Mouse (Mus musculus) neutrophil, adult 5-6 weeks (primary cell): ENCODE measurements at regions not wholly inside any gene's neighbourhood (a gene's known extent, or its start where the extent isn't known, plus 50 kb on each side); places are given as distances from the start of the nearest gene placed in this dataset.

Source experiments
- ATAC-seq: fragments of 151-379, 151-347 bp; 2 replicates; pipeline ENCODE4 v1.8.0; 2017; ENCODE audit warnings: mild to moderate bottlenecking, moderate TSS enrichment; ENCODE audit not compliant: insufficient number of reproducible peaks, poor library complexity, low FRiP score, severe bottlenecking; ENCODE audit errors: extremely low read depth

GRCm38 (mm10) chr10:44615586-44615985, 87.3 kb upstream of the Prdm1 start:
- ATAC-seq, result no peak

GRCm38 (mm10) chr10:44612571-44612970, 84.3 kb upstream of the Prdm1 start:
- no peak for ATAC-seq

DNA sequence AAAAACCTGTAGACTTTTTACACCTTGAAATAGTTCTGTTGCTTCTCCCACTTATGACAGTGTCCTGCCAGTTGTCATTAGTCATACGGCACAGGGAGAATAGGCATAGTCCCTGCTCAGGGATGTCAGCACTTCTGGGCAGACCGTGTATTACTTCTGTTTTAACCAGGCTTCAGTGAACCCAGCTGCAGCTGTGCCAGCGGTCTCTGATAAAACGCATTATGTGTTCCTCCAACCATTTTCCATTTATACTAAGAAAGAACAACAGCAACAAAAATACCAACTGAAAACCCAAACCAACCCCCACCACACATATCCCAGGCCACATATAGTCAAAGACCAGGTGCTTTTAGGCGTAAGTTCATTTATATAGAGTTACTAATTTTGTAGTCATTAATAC, 83.1 kb upstream of the Prdm1 start:
- ATAC-seq, result no peak

- ATAC-seq, result no peak
These were observed 80.9 kb upstream of the Prdm1 start for GRCm38 (mm10) chr10:44609187-44609586.

DNA sequence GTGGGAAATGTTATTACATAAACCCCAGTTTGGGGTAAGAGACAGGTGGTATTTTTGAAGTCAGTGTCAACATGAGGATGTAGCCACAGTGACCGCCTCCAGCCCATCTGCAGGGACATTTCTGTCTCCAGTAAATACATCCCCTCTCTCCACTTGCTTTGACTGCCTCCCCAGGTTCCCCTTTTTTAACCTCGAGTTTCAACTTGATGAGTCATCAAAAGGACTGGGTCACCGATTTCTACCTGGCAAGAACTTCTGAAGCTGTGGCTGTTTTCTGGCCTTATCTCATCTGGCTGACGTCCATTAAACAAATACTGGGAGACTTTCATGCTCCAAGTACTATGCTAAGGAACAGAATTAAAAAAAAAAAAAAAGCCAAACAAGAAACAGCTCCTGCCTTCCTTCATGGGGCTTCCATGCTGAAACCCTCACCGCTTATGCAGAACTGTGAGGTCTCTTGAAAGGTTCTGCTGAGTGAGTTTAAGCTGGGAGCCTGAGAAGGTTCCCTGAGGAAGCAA, 79.1 kb upstream of the Prdm1 start:
- ATAC-seq, result peak; percentile 78

DNA sequence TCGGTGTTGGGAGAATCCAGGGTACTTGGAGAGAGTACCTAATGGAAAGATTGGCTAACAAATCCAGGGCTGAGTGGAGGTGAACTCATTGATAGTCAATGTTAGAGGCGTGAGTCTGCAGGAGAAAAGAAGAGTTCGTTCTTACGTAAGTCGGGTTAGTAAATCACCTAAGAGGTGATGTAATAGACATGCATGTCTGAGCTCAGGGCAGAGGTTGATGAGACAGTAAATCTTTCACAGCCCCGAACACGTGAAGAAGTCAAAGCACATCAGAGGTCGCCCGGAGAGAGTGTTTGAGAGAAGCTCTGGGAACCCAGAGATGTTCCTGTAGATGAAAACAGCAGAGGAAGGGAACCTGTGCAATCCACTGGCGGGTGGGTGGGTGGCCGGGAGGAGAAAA, 76.2 kb upstream of the Prdm1 start:
- no peak for ATAC-seq

DNA sequence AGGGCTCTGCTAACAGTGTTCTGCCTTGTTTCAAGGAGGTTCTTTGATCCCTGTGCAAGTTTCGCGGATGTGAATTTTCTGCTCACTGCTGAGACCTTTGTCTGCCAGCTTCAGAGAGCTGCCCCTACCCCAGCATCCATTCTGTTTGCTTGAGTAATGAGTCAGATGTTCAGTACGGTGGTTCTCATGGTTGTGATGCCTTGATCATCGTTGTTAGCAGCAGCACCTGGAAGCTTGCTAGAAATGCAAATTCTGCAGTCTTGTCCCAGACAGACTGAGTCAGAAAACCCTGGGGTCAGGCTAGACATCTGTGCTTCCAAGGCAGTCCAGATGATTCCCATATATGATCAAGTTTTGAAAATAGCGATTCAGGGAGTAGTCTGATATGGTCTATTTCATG, 75.2 kb upstream of the Prdm1 start:
- ATAC-seq, result no peak

GRCm38 (mm10) chr10:44601550-44601949, 73.2 kb upstream of the Prdm1 start:
- no peak for ATAC-seq

DNA sequence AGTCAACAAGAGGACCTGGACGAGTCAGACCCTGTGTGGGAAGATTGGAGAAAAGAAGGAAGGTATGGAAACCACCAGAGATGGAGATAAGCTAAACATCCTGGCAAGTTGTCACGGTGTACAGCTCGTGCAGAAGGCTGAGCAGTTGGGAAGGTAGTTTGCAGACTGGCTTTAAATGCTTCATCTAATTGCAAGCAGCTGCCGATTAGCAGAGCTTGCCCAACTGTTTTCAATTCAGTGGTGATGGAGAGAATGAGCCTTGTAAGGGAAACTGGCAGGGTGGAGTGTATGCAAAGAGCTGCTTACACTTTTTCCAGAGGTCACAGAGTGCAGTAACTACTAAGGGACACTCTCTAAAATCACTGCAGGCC, 71.6 kb upstream of the Prdm1 start:
- no peak for ATAC-seq

DNA sequence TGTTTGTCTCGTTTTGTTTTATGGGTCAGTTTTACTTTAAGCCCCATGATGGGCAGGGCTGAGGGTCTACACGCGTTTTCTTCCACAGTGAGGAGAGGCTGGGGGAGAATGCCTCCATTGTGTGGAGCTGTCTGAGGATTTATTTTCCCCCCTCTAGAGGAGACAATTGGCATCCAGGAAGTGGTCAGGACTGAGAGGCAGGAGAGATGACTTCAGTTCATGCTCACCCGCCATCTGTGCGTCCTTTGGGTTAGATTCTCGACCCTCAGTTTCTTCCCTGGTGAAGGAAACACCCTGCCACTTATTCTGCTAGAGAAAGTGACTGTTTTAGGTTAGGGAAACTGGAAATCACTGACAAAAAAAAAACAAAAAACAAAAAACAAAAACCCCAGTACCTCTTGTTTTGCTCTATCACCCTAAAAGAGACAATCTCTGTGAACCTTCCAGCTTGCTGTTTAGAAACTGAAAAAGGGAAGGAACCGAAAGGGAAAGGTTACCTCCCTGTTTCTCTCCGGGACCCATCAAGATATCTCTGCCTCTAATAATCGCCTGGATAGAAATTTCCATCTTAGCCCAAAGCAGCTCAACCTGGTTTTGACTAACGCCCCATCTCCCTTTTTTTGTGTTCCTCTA, 71.1 kb upstream of the Prdm1 start:
- ATAC-seq, result peak; percentile 25; the same call in 1 of the 2 replicates

- no peak for ATAC-seq
These were observed 70.3 kb upstream of the Prdm1 start for GRCm38 (mm10) chr10:44598615-44599014.

GRCm38 (mm10) chr10:44595932-44596331, 67.6 kb upstream of the Prdm1 start:
- ATAC-seq, result peak; percentile 67; the same call in 1 of the 2 replicates

- no peak for ATAC-seq
These were observed 61.5 kb upstream of the Prdm1 start for GRCm38 (mm10) chr10:44589842-44590241.

GRCm38 (mm10) chr10:44589352-44589751, 61.1 kb upstream of the Prdm1 start:
- ATAC-seq, result no peak

DNA sequence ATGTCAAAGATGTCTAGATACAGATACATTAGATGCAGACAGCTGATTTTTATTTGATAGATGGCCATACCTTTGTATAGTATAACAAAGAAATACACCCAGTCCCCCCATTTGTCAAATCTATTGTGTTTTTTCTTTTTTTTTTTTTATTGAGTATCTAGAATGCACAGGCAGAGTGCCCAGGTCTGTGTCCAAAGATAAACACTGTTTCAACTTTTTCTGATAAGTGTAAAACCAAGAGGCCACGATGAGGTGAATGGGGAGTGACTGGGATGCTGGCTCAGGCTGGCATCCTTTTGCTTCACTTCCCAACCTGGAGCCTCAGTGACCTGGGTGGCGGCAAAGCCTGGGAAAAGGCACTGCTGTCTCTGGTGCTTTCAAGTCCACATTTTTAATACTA, 54.4 kb upstream of the Prdm1 start:
- ATAC-seq, result no peak
